Comparison of ENCODE assay signal across 7 mouse cellular contexts in the genomic region with DNA sequence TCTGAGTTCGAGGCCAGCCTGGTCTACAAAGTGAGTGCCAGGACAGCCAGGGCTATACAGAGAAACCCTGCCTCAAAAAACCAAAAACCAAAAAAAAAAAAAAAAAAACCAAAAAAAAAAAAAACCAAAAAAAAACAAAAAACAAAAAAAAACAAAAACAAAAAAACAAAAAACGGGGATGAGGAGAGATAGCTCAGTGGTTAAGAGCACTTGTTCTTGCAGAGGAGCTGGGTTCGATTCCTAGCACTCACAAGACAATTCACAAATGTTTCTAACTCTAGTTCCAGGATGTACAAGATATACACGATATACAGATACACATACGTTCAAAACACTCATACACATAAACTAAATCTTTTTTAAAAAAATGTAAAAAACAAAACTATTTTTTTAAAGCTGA. TPM values are rescaled to one million over a fixed set of nuclear protein-coding genes. Genes with fewer than 3 reads are reported as not detected.
DNase-seq lines count a peak whose midpoint lies in the region; ATAC-seq and TF ChIP-seq lines count a peak whose summit lies in the region.
"Not testable (repeated sequence)": the region's sequence is repeated elsewhere in the genome, so short reads cannot be mapped to it uniquely, and the experiment has no call there.

No protein-coding gene starts in this region.

- peak overlapping the region; percentile 86 for H3K9ac ChIP-seq in forebrain, embryonic 13.5 days
- H3K9ac ChIP-seq in heart, embryonic 16.5 days (ENCODE audit: low read length): peak overlapping the region; percentile 91
- H3K9ac ChIP-seq in intestine, postnatal 0 days (ENCODE audit: low read depth, low read length): peak overlapping the region; percentile 80
- peak overlapping the region; percentile 75 for H3K9ac ChIP-seq in limb, embryonic 15.5 days
- H3K9ac ChIP-seq in lung, postnatal 0 days (replicated peaks; ENCODE audit: low read depth): peak overlapping the region; percentile 69
- H3K9ac ChIP-seq in neural tube, embryonic 12.5 days: not testable (repeated sequence)

- ATAC-seq in forebrain, embryonic 13.5 days; heart, embryonic 16.5 days (replicated peaks; ENCODE audit: extremely low read depth, insufficient read depth, low FRiP score); intestine, postnatal 0 days; limb, embryonic 15.5 days (ENCODE audit: insufficient number of reproducible peaks, low FRiP score, low TSS enrichment, low read depth); lung, postnatal 0 days; neural tube, embryonic 12.5 days (ENCODE audit: low FRiP score, low read depth): not testable (repeated sequence)

- TF ChIP-seq CTCF in cerebellum, adult 2 months (IDR thresholded peaks at IDR 0.05; ENCODE audit: borderline replicate concordance, insufficient read depth, low read depth, low read length); intestine, postnatal 0 days (IDR thresholded peaks at IDR 0.05; ENCODE audit: low read depth); lung, postnatal 0 days (IDR thresholded peaks at IDR 0.05): not testable (repeated sequence)

- H3K4me2 ChIP-seq in forebrain, embryonic 13.5 days: peak overlapping the region; percentile 77
- peak overlapping the region; percentile 70 for H3K4me2 ChIP-seq in heart, embryonic 16.5 days (ENCODE audit: low read depth, low read length)
- peak overlapping the region; percentile 88 for H3K4me2 ChIP-seq in intestine, postnatal 0 days (replicated peaks; ENCODE audit: low read depth)
- H3K4me2 ChIP-seq in limb, embryonic 15.5 days: peak overlapping the region; percentile 82
- peak overlapping the region; percentile 77 for H3K4me2 ChIP-seq in lung, postnatal 0 days (replicated peaks; ENCODE audit: low read depth, low read length)
- peak overlapping the region; percentile 93 for H3K4me2 ChIP-seq in neural tube, embryonic 12.5 days (replicated peaks)

- WGBS in cerebellum, adult 2 months: 32% methylated on average over 5 of the region's 5 CpGs
- 55% methylated on average over 5 of the region's 5 CpGs for WGBS in forebrain, embryonic 13.5 days
- 36% methylated on average over 5 of the region's 5 CpGs for WGBS in heart, embryonic 16.5 days
- 30% methylated on average over 5 of the region's 5 CpGs for WGBS in intestine, postnatal 0 days
- 36% methylated on average over 5 of the region's 5 CpGs for WGBS in limb, embryonic 15.5 days
- WGBS in lung, postnatal 0 days: 30% methylated on average over 5 of the region's 5 CpGs
- 41% methylated on average over 5 of the region's 5 CpGs for WGBS in neural tube, embryonic 12.5 days

- TF ChIP-seq EP300 in lung, postnatal 0 days (IDR thresholded peaks at IDR 0.05): not testable (repeated sequence)

- not testable (repeated sequence) for H3K27me3 ChIP-seq in cerebellum, adult 2 months (ENCODE audit: control insufficient read depth, insufficient read depth, low read length); forebrain, embryonic 13.5 days; heart, embryonic 16.5 days (ENCODE audit: control insufficient read depth, insufficient read depth, low read length); intestine, postnatal 0 days (replicated peaks; ENCODE audit: control insufficient read depth, insufficient read depth, low read length); limb, embryonic 15.5 days; lung, postnatal 0 days (replicated peaks; ENCODE audit: insufficient read depth, low read length); neural tube, embryonic 12.5 days (replicated peaks)

- H3K4me1 ChIP-seq in cerebellum, adult 2 months (ENCODE audit: control insufficient read depth, insufficient read depth, low read length); intestine, postnatal 0 days (replicated peaks; ENCODE audit: control insufficient read depth, insufficient read depth, low read length); lung, postnatal 0 days (ENCODE audit: insufficient read depth, low read depth, low read length): not testable (repeated sequence)
- peaks cover 26% of the 10 kb centered on the region for H3K4me1 ChIP-seq in forebrain, embryonic 13.5 days
- peaks cover 13% of the 10 kb centered on the region for H3K4me1 ChIP-seq in heart, embryonic 16.5 days (ENCODE audit: control insufficient read depth, insufficient read depth, low read length)
- H3K4me1 ChIP-seq in limb, embryonic 15.5 days: peaks cover 27% of the 10 kb centered on the region
- H3K4me1 ChIP-seq in neural tube, embryonic 12.5 days: peaks cover 16% of the 10 kb centered on the region

- 0 out of 2 replicates have a peak overlapping the region, but pooled peaks have one; percentile 86 for H3K27ac ChIP-seq in cerebellum, adult 2 months (ENCODE audit: insufficient read depth, low read length)
- not testable (repeated sequence) for H3K27ac ChIP-seq in forebrain, embryonic 13.5 days; neural tube, embryonic 12.5 days
- H3K27ac ChIP-seq in heart, embryonic 16.5 days (ENCODE audit: low read length): peak overlapping the region; percentile 88
- peak overlapping the region; percentile 89 for H3K27ac ChIP-seq in intestine, postnatal 0 days (ENCODE audit: low read depth, low read length)
- H3K27ac ChIP-seq in limb, embryonic 15.5 days: peak overlapping the region; percentile 95
- peak overlapping the region; percentile 93 for H3K27ac ChIP-seq in lung, postnatal 0 days (ENCODE audit: low read length)

- peaks cover 29% of the 10 kb centered on the region for H3K36me3 ChIP-seq in forebrain, embryonic 13.5 days (ENCODE audit: poor library complexity, severe bottlenecking)
- H3K36me3 ChIP-seq in heart, embryonic 16.5 days (ENCODE audit: control insufficient read depth, insufficient read depth); lung, postnatal 0 days (ENCODE audit: insufficient read depth, low read length): not testable (repeated sequence)
- H3K36me3 ChIP-seq in intestine, postnatal 0 days (ENCODE audit: control insufficient read depth, insufficient read depth): peaks cover 19% of the 10 kb centered on the region
- H3K36me3 ChIP-seq in limb, embryonic 15.5 days: peaks cover 29% of the 10 kb centered on the region
- H3K36me3 ChIP-seq in neural tube, embryonic 12.5 days: peaks cover 18% of the 10 kb centered on the region

- not testable (repeated sequence) for H3K9me3 ChIP-seq in forebrain, embryonic 13.5 days (replicated peaks); heart, embryonic 16.5 days (replicated peaks; ENCODE audit: control insufficient read depth, low read length); intestine, postnatal 0 days (ENCODE audit: control insufficient read depth); limb, embryonic 15.5 days; lung, postnatal 0 days (ENCODE audit: low read length); neural tube, embryonic 12.5 days

- DNase-seq in cerebellum, adult 2 months: not testable (repeated sequence)
- peak; percentile 12 for DNase-seq in lung, postnatal 0 days (ENCODE audit: low spot score)

- H3K4me3 ChIP-seq in cerebellum, adult 2 months (replicated peaks; ENCODE audit: insufficient read depth, low read depth, low read length): peak overlapping the region; percentile 78
- H3K4me3 ChIP-seq in forebrain, embryonic 13.5 days: peak overlapping the region; percentile 83
- H3K4me3 ChIP-seq in heart, embryonic 16.5 days (ENCODE audit: low read length): peak overlapping the region; percentile 84
- peak overlapping the region; percentile 67 for H3K4me3 ChIP-seq in intestine, postnatal 0 days (ENCODE audit: low read depth, low read length)
- H3K4me3 ChIP-seq in limb, embryonic 15.5 days: peak overlapping the region; percentile 81
- H3K4me3 ChIP-seq in lung, postnatal 0 days (ENCODE audit: low read depth, low read length): peak overlapping the region; percentile 76
- peak overlapping the region; percentile 73 for H3K4me3 ChIP-seq in neural tube, embryonic 12.5 days

- TF ChIP-seq POLR2A in cerebellum, adult 2 months (IDR thresholded peaks at IDR 0.05; ENCODE audit: borderline replicate concordance, insufficient read depth, low read length): not testable (repeated sequence)

RNA-seq across cellular contexts. Expression of gene Dnm1, which starts 9.1 kb away (rescaled TPM):
- 1,410 and 1,576 TPM in 2 replicates for polyA plus RNA-seq in cerebellum, adult 2 months (2012; rRNA removed)
- polyA plus RNA-seq in forebrain, embryonic 13.5 days (2015; fragmentation: Nextera tagmentation; extraction: Ambion mirVana): 13.7 and 20.2 TPM in 2 replicates
- 2.4 and 2.7 TPM in 2 replicates for polyA plus RNA-seq in heart, embryonic 16.5 days (2015; fragmentation: Nextera tagmentation; extraction: Ambion mirVana)
- 23.5 and 30.0 TPM in 2 replicates for polyA plus RNA-seq in intestine, postnatal 0 days (2015; fragmentation: Nextera tagmentation; extraction: Ambion mirVana)
- 20.5 and 26.6 TPM in 2 replicates for polyA plus RNA-seq in limb, embryonic 15.5 days (2015; fragmentation: Nextera tagmentation; extraction: Ambion mirVana)
- polyA plus RNA-seq in lung, postnatal 0 days (2015; fragmentation: Nextera tagmentation; extraction: Ambion mirVana): 5.0 and 5.1 TPM in 2 replicates
- polyA plus RNA-seq in neural tube, embryonic 12.5 days (2016; fragmentation: Nextera tagmentation; extraction: Ambion mirVana): 35.4 and 41.1 TPM in 2 replicates

RNA-seq across cellular contexts. Expression of gene Ciz1, which starts 10.1 kb away (rescaled TPM):
- polyA plus RNA-seq in cerebellum, adult 2 months (2012; rRNA removed): 159 and 176 TPM in 2 replicates
- 49.0 and 52.4 TPM in 2 replicates for polyA plus RNA-seq in forebrain, embryonic 13.5 days (2015; fragmentation: Nextera tagmentation; extraction: Ambion mirVana)
- polyA plus RNA-seq in heart, embryonic 16.5 days (2015; fragmentation: Nextera tagmentation; extraction: Ambion mirVana): 36.7 and 38.4 TPM in 2 replicates
- 20.1 and 20.7 TPM in 2 replicates for polyA plus RNA-seq in intestine, postnatal 0 days (2015; fragmentation: Nextera tagmentation; extraction: Ambion mirVana)
- polyA plus RNA-seq in limb, embryonic 15.5 days (2015; fragmentation: Nextera tagmentation; extraction: Ambion mirVana): 42.7 and 46.2 TPM in 2 replicates
- 20.1 and 20.4 TPM in 2 replicates for polyA plus RNA-seq in lung, postnatal 0 days (2015; fragmentation: Nextera tagmentation; extraction: Ambion mirVana)
- polyA plus RNA-seq in neural tube, embryonic 12.5 days (2016; fragmentation: Nextera tagmentation; extraction: Ambion mirVana): 55.8 and 57.6 TPM in 2 replicates

RNA-seq across cellular contexts. Expression of gene 1110008P14Rik, which starts 19.5 kb away (rescaled TPM):
- polyA plus RNA-seq in cerebellum, adult 2 months (2012; rRNA removed): 284 and 338 TPM in 2 replicates
- polyA plus RNA-seq in forebrain, embryonic 13.5 days (2015; fragmentation: Nextera tagmentation; extraction: Ambion mirVana): 59.6 and 60.4 TPM in 2 replicates
- 46.3 and 46.5 TPM in 2 replicates for polyA plus RNA-seq in heart, embryonic 16.5 days (2015; fragmentation: Nextera tagmentation; extraction: Ambion mirVana)
- polyA plus RNA-seq in intestine, postnatal 0 days (2015; fragmentation: Nextera tagmentation; extraction: Ambion mirVana): 95.0 and 100 TPM in 2 replicates
- 58.0 and 67.7 TPM in 2 replicates for polyA plus RNA-seq in limb, embryonic 15.5 days (2015; fragmentation: Nextera tagmentation; extraction: Ambion mirVana)
- polyA plus RNA-seq in lung, postnatal 0 days (2015; fragmentation: Nextera tagmentation; extraction: Ambion mirVana): 73.4 and 78.1 TPM in 2 replicates
- 86.4 and 87.9 TPM in 2 replicates for polyA plus RNA-seq in neural tube, embryonic 12.5 days (2016; fragmentation: Nextera tagmentation; extraction: Ambion mirVana)

RNA-seq across cellular contexts. Expression of gene Lcn2, which starts 25.8 kb away (rescaled TPM):
- 0.48 and 1.0 TPM in 2 replicates for polyA plus RNA-seq in cerebellum, adult 2 months (2012; rRNA removed)
- polyA plus RNA-seq in forebrain, embryonic 13.5 days (2015; fragmentation: Nextera tagmentation; extraction: Ambion mirVana): 0.20 TPM in 1 of 2 replicates, not detected in the other
- 1.9 and 2.5 TPM in 2 replicates for polyA plus RNA-seq in heart, embryonic 16.5 days (2015; fragmentation: Nextera tagmentation; extraction: Ambion mirVana)
- 4.8 and 5.4 TPM in 2 replicates for polyA plus RNA-seq in intestine, postnatal 0 days (2015; fragmentation: Nextera tagmentation; extraction: Ambion mirVana)
- 3.2 and 3.9 TPM in 2 replicates for polyA plus RNA-seq in limb, embryonic 15.5 days (2015; fragmentation: Nextera tagmentation; extraction: Ambion mirVana)
- 223 and 355 TPM in 2 replicates for polyA plus RNA-seq in lung, postnatal 0 days (2015; fragmentation: Nextera tagmentation; extraction: Ambion mirVana)
- 0.68 and 1.1 TPM in 2 replicates for polyA plus RNA-seq in neural tube, embryonic 12.5 days (2016; fragmentation: Nextera tagmentation; extraction: Ambion mirVana)

RNA-seq across cellular contexts. Expression of gene Ptges2, which starts 33.4 kb away (rescaled TPM):
- 60.9 and 61.1 TPM in 2 replicates for polyA plus RNA-seq in cerebellum, adult 2 months (2012; rRNA removed)
- polyA plus RNA-seq in forebrain, embryonic 13.5 days (2015; fragmentation: Nextera tagmentation; extraction: Ambion mirVana): 28.5 and 30.1 TPM in 2 replicates
- 44.2 and 50.7 TPM in 2 replicates for polyA plus RNA-seq in heart, embryonic 16.5 days (2015; fragmentation: Nextera tagmentation; extraction: Ambion mirVana)
- 47.3 and 49.4 TPM in 2 replicates for polyA plus RNA-seq in intestine, postnatal 0 days (2015; fragmentation: Nextera tagmentation; extraction: Ambion mirVana)
- polyA plus RNA-seq in limb, embryonic 15.5 days (2015; fragmentation: Nextera tagmentation; extraction: Ambion mirVana): 24.9 and 26.0 TPM in 2 replicates
- 21.8 and 22.9 TPM in 2 replicates for polyA plus RNA-seq in lung, postnatal 0 days (2015; fragmentation: Nextera tagmentation; extraction: Ambion mirVana)
- polyA plus RNA-seq in neural tube, embryonic 12.5 days (2016; fragmentation: Nextera tagmentation; extraction: Ambion mirVana): 35.8 and 40.5 TPM in 2 replicates

Comparison
In these comparisons a context has a peak if more than half of its experiments do, and no peak if none do; other contexts are left out.
1. RNA of gene Dnm1, which starts 9.1 kb away (polyA plus RNA-seq): 1,410 to 1,576 TPM in cerebellum, adult 2 months; 35.4 to 41.1 TPM in neural tube, embryonic 12.5 days, 20.5 to 26.6 TPM in limb, embryonic 15.5 days, 23.5 to 30.0 TPM in intestine, postnatal 0 days, 13.7 to 20.2 TPM in forebrain, embryonic 13.5 days, 5.0 to 5.1 TPM in lung, postnatal 0 days and 2.4 to 2.7 TPM in heart, embryonic 16.5 days; every median in the first group is over 10 times any median in the second.
2. Peak in every context shown above with its lines, with median percentiles within 50 percentile points of each other: H3K4me3 ChIP-seq and H3K4me2 ChIP-seq.